Mouse (Mus musculus) embryonic facial prominence, embryonic 14.5 days (tissue): ENCODE data around the gene Furin. TPM values are rescaled to one million over a fixed set of nuclear protein-coding genes. Genes with fewer than 3 reads are reported as not detected.
A peak's percentile ranks its signal among the peaks of the same experiment; 100 is the strongest.
"Not testable (repeated sequence)": the region's sequence is repeated elsewhere in the genome, so short reads cannot be mapped to it uniquely, and the experiment has no call there.

Experiments
- ATAC-seq: fragments of 200-750 bp; cut with Nextera tagmentation; 2 replicates; pipeline ENCODE4 v1.8.0; 2017; ENCODE audit warnings: low read depth, moderate number of reproducible peaks, moderate TSS enrichment
- DNase-seq: peaks from one replicate; pipeline ENCODE4 v3.0.0-alpha.2; 2015; ENCODE audit warnings: low spot score
- H3K27ac ChIP-seq: fragments of 300-500 bp; sonication (generic); replicated peaks from 2 replicates; pipeline ENCODE4 v1.5.1; 2014; ENCODE audit warnings: low read depth, mild to moderate bottlenecking, low read length, moderate library complexity
- H3K27me3 ChIP-seq: fragments of 300-500 bp; sonication (generic); replicated peaks from 2 replicates; pipeline ENCODE4 v1.6.1; 2014; ENCODE audit warnings: low read length; ENCODE audit not compliant: control insufficient read depth, insufficient read depth
- H3K36me3 ChIP-seq: fragments of 300-500 bp; sonication (generic); 2 replicates; pipeline ENCODE4 v1.6.1; 2014; ENCODE audit warnings: low read length, mixed read lengths; ENCODE audit not compliant: control insufficient read depth, insufficient read depth
- H3K4me1 ChIP-seq: fragments of 300-500 bp; sonication (generic); 2 replicates; pipeline ENCODE4 v1.6.1; 2014; ENCODE audit warnings: antibody characterized with exemption, low read length; ENCODE audit not compliant: control insufficient read depth, insufficient read depth
- H3K4me2 ChIP-seq: fragments of 300-500 bp; sonication (generic); 2 replicates; pipeline ENCODE4 v1.6.1; 2014; ENCODE audit warnings: low read depth, mild to moderate bottlenecking, low read length, moderate library complexity, mixed read lengths
- H3K4me3 ChIP-seq: fragments of 300-500 bp; sonication (generic); 2 replicates; pipeline ENCODE4 v1.5.1; 2014; ENCODE audit warnings: low read depth, mild to moderate bottlenecking, low read length
- H3K9ac ChIP-seq: fragments of 300-500 bp; sonication (generic); 2 replicates; pipeline ENCODE4 v1.6.1; 2014; ENCODE audit warnings: low read depth, mild to moderate bottlenecking, low read length, moderate library complexity, mixed read lengths
- H3K9me3 ChIP-seq: fragments of 300-500 bp; sonication (generic); 2 replicates; pipeline ENCODE4 v1.6.1; 2016; ENCODE audit warnings: low read length; ENCODE audit not compliant: control insufficient read depth
- WGBS: fragments of 180-500 bp; shearing (Covaris S2); extraction: QIAGEN DNeasy Blood & Tissue Kit; methylation state at CpG from one replicate; pipeline ENCODE4 v1.1.7; 2014; 5-methylcytosine and 5-hydroxymethylcytosine counted together
- polyA plus RNA-seq: library from polyadenylated mRNA; unstranded; fragments of >200 nt; fragmentation: Nextera tagmentation; extraction: Ambion mirVana; gene quantifications from 2 replicates; pipeline ENCODE4 v1.2.1, GENCODE M21; 2014

Furin gene
- polyA plus RNA-seq, 1 experiment from 2014 or later: 17.2 TPM

DNA sequence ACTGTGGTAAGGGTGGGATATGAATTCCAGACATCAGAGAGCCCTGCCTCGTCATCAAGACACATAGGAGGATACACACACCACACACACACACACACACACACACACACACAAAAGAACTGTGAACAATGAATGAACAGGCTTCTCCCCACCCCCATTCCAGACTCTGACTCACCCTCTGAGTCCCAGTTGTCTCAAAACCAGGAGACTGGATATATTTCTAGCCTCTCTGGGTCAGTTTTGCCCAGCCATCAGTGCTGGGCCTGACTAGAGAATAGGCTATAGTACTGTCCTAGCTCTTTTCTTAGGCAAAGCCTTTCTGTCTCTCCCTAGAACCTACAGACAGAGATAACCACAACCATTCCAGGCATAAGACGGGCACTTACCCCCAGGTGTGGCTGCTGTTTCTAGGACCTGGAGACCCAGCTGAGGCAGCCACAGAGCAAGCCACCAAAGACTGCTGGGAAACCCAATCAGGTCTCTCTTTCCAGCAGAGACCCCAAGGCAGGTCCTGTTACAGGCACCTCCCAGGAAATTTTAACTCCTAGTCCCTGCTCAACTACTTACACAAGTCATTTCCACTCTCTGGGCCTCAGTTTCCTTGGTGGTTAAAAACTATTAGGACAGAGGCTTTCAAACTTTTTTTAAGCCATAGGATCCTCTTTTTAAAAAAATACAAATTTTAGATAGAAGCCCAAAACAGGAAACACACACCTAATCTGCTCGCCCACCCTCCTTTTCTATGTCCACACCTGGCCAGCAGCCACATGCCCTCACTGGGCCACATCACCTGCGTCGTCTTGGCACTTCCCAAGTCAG lies 4.0 kb downstream of the Furin start:
- DNase-seq (no peak), ATAC-seq (no peak)
- WGBS: 20% methylated on average over 5 of the region's 5 CpGs
- Histone ChIP-seq H3K9me3 (no peaks in the 10 kb centered on the region), H3K4me3 (peak overlapping the region; percentile 90), H3K27ac (peak overlapping the region; percentile 90), H3K4me2 (peak overlapping the region; percentile 89), H3K27me3 (no peaks in the 10 kb centered on the region), H3K9ac (peak overlapping the region; percentile 97), H3K4me1 (peaks cover 18% of the 10 kb centered on the region), H3K36me3 (peaks cover 14% of the 10 kb centered on the region)

DNA sequence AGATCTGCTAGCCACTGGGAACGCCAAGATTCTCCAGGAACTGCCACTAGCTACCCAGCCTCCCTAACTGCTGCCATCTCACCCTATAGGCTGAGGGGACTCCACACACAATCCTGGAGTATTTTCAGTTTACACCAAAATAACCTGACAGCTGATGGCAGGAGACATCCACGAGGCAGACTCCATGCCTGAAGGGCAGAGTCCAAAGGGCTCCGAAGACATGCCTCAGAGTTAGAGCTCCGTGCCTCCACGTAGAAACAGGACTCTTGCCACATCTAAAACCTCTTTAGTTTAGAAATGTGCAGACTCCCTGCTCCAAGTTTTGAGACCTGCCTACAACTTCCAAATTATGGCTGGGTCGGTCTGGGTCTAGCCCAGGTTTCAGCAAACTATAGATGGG lies 4.7 kb downstream of the Furin start:
- H3K36me3 ChIP-seq: peaks cover 19% of the 10 kb centered on the region
- no peaks in the 10 kb centered on the region for H3K27me3 ChIP-seq
- WGBS: 65% methylated on average over 6 of the region's 6 CpGs
- peak overlapping the region; percentile 97 for H3K9ac ChIP-seq
- H3K27ac ChIP-seq: peak overlapping the region; percentile 7; the same call in 1 of the 2 replicates
- peak overlapping the region; percentile 89 for H3K4me2 ChIP-seq
- no peak for ATAC-seq
- no peaks in the 10 kb centered on the region for H3K9me3 ChIP-seq
- peak overlapping the region; percentile 90; the same call in 1 of the 2 replicates for H3K4me3 ChIP-seq
- peaks cover 18% of the 10 kb centered on the region for H3K4me1 ChIP-seq
- DNase-seq: no peak

DNA sequence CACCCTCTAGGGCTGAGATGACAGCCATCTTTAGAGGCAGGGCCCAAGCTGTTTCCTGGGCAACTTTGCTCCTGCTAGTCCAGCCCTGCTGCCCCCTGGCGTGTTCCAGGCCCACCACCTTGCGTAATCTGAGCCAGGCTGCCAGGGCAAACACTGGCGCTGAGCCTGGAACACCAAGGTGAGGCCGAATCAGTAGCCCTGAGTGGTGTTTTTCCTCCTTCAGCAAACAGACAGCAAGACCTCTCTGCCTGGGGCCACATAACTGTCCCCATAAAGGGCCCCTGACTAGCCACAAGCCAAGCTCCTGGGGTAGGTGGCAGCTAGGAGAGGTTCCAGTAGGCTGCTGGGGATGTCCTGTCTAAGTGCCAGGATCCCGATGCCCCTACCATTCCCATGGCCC lies 5.1 kb downstream of the Furin start:
- ATAC-seq (no peak), DNase-seq (peak; percentile 43)
- 0 out of 2 replicates have a peak overlapping the region, but pooled peaks have one; percentile 90 for H3K4me3 ChIP-seq
- H3K36me3 ChIP-seq: peaks cover 23% of the 10 kb centered on the region
- peak overlapping the region; percentile 89 for H3K4me2 ChIP-seq
- peak overlapping the region; percentile 97 for H3K9ac ChIP-seq
- H3K9me3 ChIP-seq: no peaks in the 10 kb centered on the region
- peaks cover 18% of the 10 kb centered on the region for H3K4me1 ChIP-seq
- H3K27ac ChIP-seq: 0 out of 2 replicates have a peak overlapping the region, but pooled peaks have one; percentile 6
- 45% methylated on average over 5 of the region's 5 CpGs for WGBS
- no peaks in the 10 kb centered on the region for H3K27me3 ChIP-seq

DNA sequence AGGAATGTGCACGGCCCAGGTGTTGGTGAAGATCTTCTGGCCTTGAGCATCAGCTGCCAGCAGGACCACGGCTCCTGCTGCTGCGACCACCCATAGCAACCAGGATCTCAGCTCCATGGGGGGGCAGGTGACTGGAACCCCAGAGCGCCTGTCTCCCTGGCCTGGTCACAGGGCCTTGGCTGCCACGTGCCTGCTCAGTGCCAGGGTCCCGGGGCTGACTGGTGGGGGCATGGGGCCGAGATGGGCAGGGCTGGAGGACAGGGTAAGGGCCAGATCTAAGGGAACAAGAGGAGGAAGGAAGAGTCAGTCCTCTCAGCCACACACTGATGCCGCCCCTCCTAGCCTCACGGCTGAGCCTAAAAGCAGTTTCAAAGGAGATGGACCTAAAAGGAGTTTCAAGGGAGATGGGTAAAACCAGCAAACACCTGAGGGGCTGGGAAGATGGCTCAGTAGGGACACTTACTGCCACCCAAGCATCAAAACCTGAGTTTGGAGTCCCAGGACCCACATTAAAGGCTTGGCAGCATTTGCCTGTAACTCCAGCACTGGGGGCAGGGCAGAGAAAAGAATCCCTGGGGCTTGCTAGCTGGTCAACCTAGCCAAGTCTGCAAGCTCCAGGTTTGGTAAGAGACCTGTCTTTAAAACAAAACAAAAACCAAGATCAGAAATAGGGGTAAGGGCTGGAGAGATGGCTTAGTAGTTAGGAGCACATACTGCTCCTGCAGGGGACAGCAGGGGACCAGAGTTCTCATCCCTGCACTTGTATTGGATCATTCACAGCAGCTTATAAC lies 6.4 kb downstream of the Furin start:
- no peak for ATAC-seq
- DNase-seq: no peak
- 0 out of 2 replicates have a peak overlapping the region, but pooled peaks have one; percentile 5 for H3K9ac ChIP-seq

DNA sequence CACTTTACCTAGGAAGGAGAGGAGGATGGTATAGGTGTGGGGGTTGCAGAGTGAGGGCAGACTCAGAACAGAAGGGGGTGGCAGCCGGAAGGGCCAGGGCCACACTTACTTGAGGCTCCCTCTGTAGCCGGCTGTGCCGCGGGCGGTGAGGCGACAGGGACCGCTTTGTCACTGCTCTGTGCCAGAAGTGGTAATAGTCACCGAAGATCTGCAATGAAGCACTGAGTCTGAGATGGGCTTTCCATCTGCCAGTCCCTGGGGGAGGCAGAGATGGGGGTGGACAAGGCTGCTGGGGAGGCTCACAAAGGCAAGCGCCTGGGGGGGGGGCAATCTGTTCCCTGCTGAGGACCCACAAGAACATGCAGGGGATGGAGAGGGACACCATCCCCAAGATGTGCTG lies 7.2 kb downstream of the Furin start:
- H3K4me2 ChIP-seq: no peak overlapping the region
- H3K9me3 ChIP-seq: no peaks in the 10 kb centered on the region
- DNase-seq (no peak), ATAC-seq (no peak)
- H3K4me3 ChIP-seq: no peak overlapping the region
- H3K4me1 ChIP-seq: peaks cover 18% of the 10 kb centered on the region
- H3K27ac ChIP-seq: no peak overlapping the region
- WGBS: 91% methylated on average over 9 of the region's 9 CpGs
- H3K27me3 ChIP-seq: no peaks in the 10 kb centered on the region
- peaks cover 41% of the 10 kb centered on the region for H3K36me3 ChIP-seq
- H3K9ac ChIP-seq: no peak overlapping the region

More for the DNA sequence above, 6.4 kb downstream of the Furin start:
- Histone ChIP-seq H3K27me3 (no peaks in the 10 kb centered on the region), H3K4me1 (peaks cover 18% of the 10 kb centered on the region), H3K4me2 (no peak overlapping the region), H3K27ac (no peak overlapping the region), H3K4me3 (no peak overlapping the region), H3K36me3 (peaks cover 33% of the 10 kb centered on the region), H3K9me3 (no peaks in the 10 kb centered on the region)
- 69% methylated on average over 9 of the region's 9 CpGs for WGBS

DNA sequence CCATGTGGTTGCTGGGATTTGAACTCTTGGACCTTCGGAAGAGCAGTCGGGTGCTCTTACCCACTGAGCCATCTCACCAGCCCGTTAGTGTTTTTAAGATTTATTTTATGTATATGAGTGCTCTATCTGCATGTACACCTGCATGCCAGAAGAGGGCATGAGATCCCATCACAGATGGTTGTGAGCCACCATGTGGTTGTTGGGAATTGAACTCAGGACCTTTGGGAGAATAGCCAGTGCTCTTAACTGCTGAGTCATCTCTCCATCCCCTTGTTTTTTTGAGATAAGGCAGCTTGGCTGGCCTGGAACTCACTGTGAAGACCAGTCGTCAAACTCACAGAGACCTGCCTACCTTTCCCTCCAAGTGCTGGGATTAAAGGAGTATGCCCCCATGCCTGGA lies 8.8 kb downstream of the Furin start:
- H3K27ac ChIP-seq, ATAC-seq, H3K4me2 ChIP-seq, H3K9ac ChIP-seq, H3K4me3 ChIP-seq, H3K9me3 ChIP-seq, H3K27me3 ChIP-seq, DNase-seq: not testable (repeated sequence)
- Histone ChIP-seq H3K36me3 (peaks cover 57% of the 10 kb centered on the region), H3K4me1 (peaks cover 17% of the 10 kb centered on the region)
- WGBS: 90% methylated on average over 4 of the region's 4 CpGs

DNA sequence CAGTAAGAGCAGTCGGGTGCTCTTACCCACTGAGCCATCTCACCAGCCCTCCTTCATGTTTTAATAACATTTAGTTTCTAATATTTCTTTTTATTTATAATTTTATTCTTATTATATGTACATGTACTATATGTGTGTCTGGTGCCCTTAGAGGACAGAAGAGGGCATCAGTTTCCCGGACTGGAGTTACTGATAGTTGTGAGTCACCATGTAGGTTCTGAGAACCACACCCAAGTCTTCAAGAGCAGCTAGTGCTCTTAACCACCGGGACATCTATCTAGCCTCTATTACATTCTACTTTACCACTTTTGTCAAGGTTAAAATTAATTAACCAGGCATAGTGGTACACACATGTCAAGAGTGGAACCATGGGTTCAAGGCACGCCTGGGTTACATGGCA lies 10.6 kb downstream of the Furin start:
- ATAC-seq: no peak
- 82% methylated on average over 4 of the region's 4 CpGs for WGBS
- no peak overlapping the region for H3K9ac ChIP-seq

DNA sequence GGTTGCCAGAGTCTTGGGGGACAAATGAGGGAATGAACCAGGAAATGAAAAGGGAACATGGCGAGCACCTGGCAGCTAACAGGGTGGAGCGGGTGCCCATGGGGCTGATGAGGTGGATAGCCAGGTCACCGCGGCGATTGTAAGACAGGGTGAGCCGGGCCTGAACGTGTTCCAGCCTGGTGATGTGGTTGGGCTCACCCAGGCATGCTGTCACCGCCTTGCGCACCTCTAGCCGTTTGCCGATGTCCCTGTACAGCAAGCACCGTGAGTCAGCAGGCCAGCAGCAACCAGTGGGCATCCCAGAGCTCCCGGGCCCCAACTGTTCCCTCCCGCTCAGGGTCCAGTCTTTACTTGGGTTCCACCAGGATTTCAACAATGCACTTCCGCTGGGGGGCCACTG lies 13.1 kb downstream of the Furin start:
- Histone ChIP-seq H3K27ac (no peak overlapping the region), H3K36me3 (peaks cover 70% of the 10 kb centered on the region), H3K4me1 (peaks cover 4% of the 10 kb centered on the region; the same call in 1 of the 2 replicates), H3K4me3 (no peak overlapping the region), H3K9ac (no peak overlapping the region), H3K4me2 (no peak overlapping the region), H3K27me3 (no peaks in the 10 kb centered on the region), H3K9me3 (no peaks in the 10 kb centered on the region)
- WGBS: 94% methylated on average over 13 of the region's 15 CpGs
- DNase-seq (no peak), ATAC-seq (no peak)

More for the DNA sequence above, 10.6 kb downstream of the Furin start:
- H3K4me2 ChIP-seq: no peak overlapping the region
- no peaks in the 10 kb centered on the region for H3K9me3 ChIP-seq
- no peaks in the 10 kb centered on the region for H3K27me3 ChIP-seq
- H3K4me3 ChIP-seq: no peak overlapping the region
- no peak for DNase-seq
- H3K27ac ChIP-seq: no peak overlapping the region
- H3K4me1 ChIP-seq: no peaks in the 10 kb centered on the region
- peaks cover 74% of the 10 kb centered on the region for H3K36me3 ChIP-seq
